Mouse (Mus musculus): ENCODE measurements around the gene Naxe.

DNA sequence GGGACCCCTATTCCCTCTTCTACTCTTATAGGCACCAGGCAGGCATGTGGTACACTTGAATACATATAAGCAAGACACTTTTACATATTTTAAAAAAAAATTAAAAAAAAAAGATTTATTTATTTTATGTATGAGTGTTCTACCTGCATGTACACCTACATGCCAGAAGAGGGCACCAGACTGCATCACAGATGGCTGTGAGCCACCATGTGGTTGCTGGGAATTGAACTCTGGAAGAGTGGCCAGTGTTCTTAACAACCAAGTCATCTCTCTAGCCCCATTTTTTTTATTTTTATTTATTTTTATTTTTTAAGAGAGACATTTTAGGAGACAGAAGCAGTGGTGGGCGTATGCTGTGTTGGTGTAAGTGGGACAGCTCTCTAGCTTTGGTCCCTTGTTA, 29.4 kb upstream of the Naxe start:
- TF ChIP-seq EP300 (IDR thresholded peaks at IDR 0.05; ENCODE audit: low read depth in 1 of 2, low read length in 2 of 2) (no peak), POLR2A (IDR thresholded peaks at IDR 0.05; ENCODE audit: control insufficient read depth in 1 of 2, insufficient read depth in 1 of 2, low read depth in 1 of 2, low read length in 2 of 2, poor library complexity in 1 of 2) (no peak), GABPA (IDR thresholded peaks at IDR 0.05; ENCODE audit: low read depth, low read length) (no peak), CTCF (IDR thresholded peaks at IDR 0.05 in 2 of 3, conservative IDR thresholded peaks at IDR 0.05 in 1 of 3; ENCODE audit: control insufficient read depth in 1 of 3, insufficient read depth in 1 of 3, low read depth in 2 of 3, low read length in 3 of 3, poor library complexity in 1 of 3, severe bottlenecking in 1 of 3) (peak; percentile 78 to 82 (median 80)), ZKSCAN1 (IDR thresholded peaks at IDR 0.05; ENCODE audit: low read depth, low read length) (no peak), USF2 (IDR thresholded peaks at IDR 0.05; ENCODE audit: borderline replicate concordance in 1 of 2, insufficient read depth in 1 of 2, low read depth in 1 of 2, low read length in 2 of 2) (no peak)

Measured in MEL (cell line).